Mouse (Mus musculus) intestine, embryonic 14.5 days (tissue): Measurements from ENCODE around the gene Nxph3. TPM values are rescaled to one million over a fixed set of nuclear protein-coding genes. Genes with fewer than 3 reads are reported as not detected.

ENCODE experiments used
- ATAC-seq: fragments of 200-750 bp; cut with Nextera tagmentation; replicated peaks from 2 replicates; pipeline ENCODE4 v1.8.0; 2017; ENCODE audit warnings: low read depth, moderate number of reproducible peaks, moderate TSS enrichment, moderate library complexity; ENCODE audit not compliant: low FRiP score, low TSS enrichment
- DNase-seq: peaks from one replicate; pipeline ENCODE4 v3.0.0-alpha.2; 2018; ENCODE audit warnings: low spot score
- H3K27ac ChIP-seq: fragments of 300-500 bp; sonication (generic); 2 replicates; pipeline ENCODE4 v1.5.1; 2014; ENCODE audit warnings: low read depth, mild to moderate bottlenecking, control low read depth
- H3K27me3 ChIP-seq: fragments of 300-500 bp; sonication (generic); replicated peaks from 2 replicates; pipeline ENCODE4 v1.6.1; 2014; ENCODE audit warnings: low read length, control low read depth; ENCODE audit not compliant: control insufficient read depth, insufficient read depth
- H3K36me3 ChIP-seq: fragments of 300-500 bp; sonication (generic); 2 replicates; pipeline ENCODE4 v1.6.1; 2014; ENCODE audit warnings: low read length, control low read depth; ENCODE audit not compliant: control insufficient read depth, insufficient read depth
- H3K4me1 ChIP-seq: fragments of 300-500 bp; sonication (generic); replicated peaks from 2 replicates; pipeline ENCODE4 v1.6.1; 2014; ENCODE audit warnings: low read length, control low read depth, mixed read lengths; ENCODE audit not compliant: control insufficient read depth, insufficient read depth
- H3K4me2 ChIP-seq: fragments of 300-500 bp; sonication (generic); 2 replicates; pipeline ENCODE4 v1.6.1; 2014; ENCODE audit warnings: low read length
- H3K4me3 ChIP-seq: fragments of 300-500 bp; sonication (generic); 2 replicates; pipeline ENCODE4 v1.5.1; 2014; ENCODE audit warnings: low read depth, low read length, control low read depth, mixed read lengths
- H3K9ac ChIP-seq: fragments of 300-500 bp; sonication (generic); 2 replicates; pipeline ENCODE4 v1.6.1; 2014; ENCODE audit warnings: mild to moderate bottlenecking, low read length
- H3K9me3 ChIP-seq: fragments of 300-500 bp; sonication (generic); 2 replicates; pipeline ENCODE4 v1.6.1; 2016; ENCODE audit warnings: low read length, control low read depth; ENCODE audit not compliant: control insufficient read depth
- WGBS: fragments of 180-500 bp; shearing (Covaris S2); extraction: QIAGEN DNeasy Blood & Tissue Kit; methylation state at CpG from one replicate; pipeline ENCODE4 v1.1.7; 2014; 5-methylcytosine and 5-hydroxymethylcytosine counted together
- polyA plus RNA-seq: library from polyadenylated mRNA; unstranded; fragments of >200 nt; fragmentation: Nextera tagmentation; extraction: Ambion mirVana; gene quantifications from 2 replicates; pipeline ENCODE4 v1.2.1, GENCODE M21; 2014

Nxph3 gene
- polyA plus RNA-seq, 1 experiment from 2014 or later = 0.68 TPM

DNA sequence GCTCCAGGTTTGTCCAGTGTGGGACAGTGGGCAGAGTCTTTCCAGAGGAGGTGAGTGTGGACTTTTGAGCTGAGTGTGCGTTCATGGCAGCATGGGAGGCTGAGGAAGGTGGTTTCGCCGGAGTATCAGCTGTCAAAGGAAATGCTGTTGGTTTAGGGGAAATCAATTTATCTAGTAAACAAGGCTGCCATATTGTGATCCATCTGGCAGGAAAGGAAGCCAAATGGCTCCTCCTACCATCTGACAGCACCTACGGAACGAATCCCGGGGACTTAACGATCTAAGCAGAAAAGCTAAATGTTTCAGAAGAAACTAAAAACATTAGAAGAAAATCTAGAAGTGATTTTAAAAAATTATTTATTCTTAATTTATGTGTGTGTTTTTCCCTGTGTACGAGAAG is 12.9 kb upstream of the Nxph3 start:
- no peaks in the 10 kb centered on the region for H3K9me3 ChIP-seq
- no peak overlapping the region for H3K4me3 ChIP-seq
- no peak for DNase-seq
- WGBS = 86% methylated on average over 8 of the region's 8 CpGs
- H3K4me2 ChIP-seq = no peak overlapping the region
- no peak overlapping the region for H3K27ac ChIP-seq
- no peaks in the 10 kb centered on the region for H3K27me3 ChIP-seq
- H3K9ac ChIP-seq = no peak overlapping the region
- H3K36me3 ChIP-seq = no peaks in the 10 kb centered on the region
- no peak for ATAC-seq
- no peaks in the 10 kb centered on the region for H3K4me1 ChIP-seq

DNA sequence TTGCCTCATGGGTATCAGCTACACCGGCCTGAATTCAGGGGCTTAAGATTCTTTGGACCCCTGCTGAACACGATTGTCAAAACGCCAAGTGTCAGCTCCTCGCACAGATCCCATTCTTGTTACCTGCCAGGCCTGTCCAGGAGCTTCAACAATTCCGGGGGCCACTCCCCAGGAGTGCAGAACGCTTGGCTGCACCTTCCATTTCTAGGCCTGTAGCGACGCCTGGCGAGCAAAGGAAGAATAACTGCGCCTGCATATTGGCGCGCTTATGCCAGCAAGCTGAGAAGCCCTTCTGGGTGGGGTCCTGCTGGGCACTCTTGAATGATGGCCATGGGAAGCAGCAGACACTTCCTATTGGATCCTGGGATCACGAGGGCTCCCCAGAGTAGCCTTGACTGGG is 7.2 kb upstream of the Nxph3 start:
- 2% methylated on average over 13 of the region's 13 CpGs for whole genome bisulfite sequencing
- H3K4me1 ChIP-seq = peaks cover 6% of the 10 kb centered on the region; the same call in 1 of the 2 replicates
- peak overlapping the region; percentile 42 for H3K4me2 ChIP-seq
- no peaks in the 10 kb centered on the region for H3K36me3 ChIP-seq
- no peak overlapping the region for H3K9ac ChIP-seq
- H3K27me3 ChIP-seq = peaks cover 6% of the 10 kb centered on the region; the same call in 1 of the 2 replicates
- peak overlapping the region; percentile 15 for H3K4me3 ChIP-seq
- H3K27ac ChIP-seq = no peak overlapping the region
- DNase-seq (peak; percentile 89), ATAC-seq (peak; percentile 26; the same call in 1 of the 2 replicates)
- H3K9me3 ChIP-seq = no peaks in the 10 kb centered on the region

DNA sequence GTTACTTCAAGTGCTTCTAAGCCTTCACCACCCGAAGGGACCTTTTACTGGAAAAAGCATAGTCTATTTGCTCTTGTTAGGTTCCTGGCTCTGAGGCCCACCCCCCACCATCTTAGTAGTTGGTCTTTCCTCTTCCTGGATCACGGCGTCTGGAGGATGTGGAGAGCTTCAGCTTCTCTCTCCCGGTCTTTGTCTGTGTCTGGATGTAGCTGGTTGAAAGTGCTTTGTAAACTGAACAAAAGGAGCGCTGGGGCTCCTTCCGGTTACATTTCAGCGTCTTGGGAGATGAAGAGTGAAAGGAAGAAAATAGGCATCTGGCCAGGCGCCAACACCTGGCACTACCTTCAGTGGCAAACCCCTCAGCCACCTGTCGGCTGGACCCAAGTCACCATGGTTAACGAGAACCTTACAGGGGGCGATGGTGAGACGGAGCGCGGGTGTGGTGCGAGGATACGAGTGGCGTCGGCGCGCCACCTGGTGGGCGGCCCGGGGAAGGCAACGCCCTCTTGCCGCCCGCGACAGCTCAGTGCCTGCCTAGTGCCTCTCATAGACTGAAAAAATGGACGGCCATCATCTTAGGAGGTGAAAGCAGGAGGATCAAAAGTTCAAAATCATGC is 6.2 kb upstream of the Nxph3 start:
- Histone ChIP-seq H3K36me3 (no peaks in the 10 kb centered on the region), H3K4me3 (peak overlapping the region; percentile 21; the same call in 1 of the 2 replicates), H3K4me2 (peak overlapping the region; percentile 42), H3K9me3 (no peaks in the 10 kb centered on the region), H3K27me3 (peaks cover 11% of the 10 kb centered on the region), H3K9ac (no peak overlapping the region), H3K27ac (no peak overlapping the region), H3K4me1 (peaks cover 8% of the 10 kb centered on the region)
- peak; percentile 93 for DNase-seq
- 6% methylated on average over 27 of the region's 27 CpGs for WGBS
- peak; percentile 70 for ATAC-seq

DNA sequence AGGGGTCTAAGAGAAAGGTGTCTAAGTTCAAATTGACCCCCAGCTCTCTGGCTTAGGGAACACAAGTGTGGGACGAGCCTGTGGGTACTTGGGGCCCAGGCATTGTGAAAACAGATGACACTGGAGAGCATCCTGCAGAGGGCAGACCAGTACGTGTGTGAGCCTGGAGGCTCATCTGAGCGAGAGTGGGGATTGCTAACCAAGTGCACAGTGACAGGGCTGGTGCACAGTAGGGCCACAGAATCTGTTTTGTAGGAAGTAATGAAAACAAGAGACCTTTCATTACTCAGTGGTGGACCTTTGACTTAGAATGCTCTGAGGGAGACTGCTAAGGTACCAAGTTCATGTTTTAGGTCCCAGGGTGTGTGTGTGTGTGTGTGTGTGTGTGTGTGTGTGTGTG is 5.6 kb upstream of the Nxph3 start:
- Histone ChIP-seq H3K4me2 (no peak overlapping the region), H3K9me3 (no peaks in the 10 kb centered on the region), H3K27me3 (peaks cover 17% of the 10 kb centered on the region), H3K4me3 (no peak overlapping the region), H3K27ac (no peak overlapping the region), H3K4me1 (peaks cover 8% of the 10 kb centered on the region), H3K9ac (no peak overlapping the region), H3K36me3 (no peaks in the 10 kb centered on the region)
- no peak for ATAC-seq
- WGBS = 61% methylated on average over 3 of the region's 3 CpGs
- DNase-seq = no peak

DNA sequence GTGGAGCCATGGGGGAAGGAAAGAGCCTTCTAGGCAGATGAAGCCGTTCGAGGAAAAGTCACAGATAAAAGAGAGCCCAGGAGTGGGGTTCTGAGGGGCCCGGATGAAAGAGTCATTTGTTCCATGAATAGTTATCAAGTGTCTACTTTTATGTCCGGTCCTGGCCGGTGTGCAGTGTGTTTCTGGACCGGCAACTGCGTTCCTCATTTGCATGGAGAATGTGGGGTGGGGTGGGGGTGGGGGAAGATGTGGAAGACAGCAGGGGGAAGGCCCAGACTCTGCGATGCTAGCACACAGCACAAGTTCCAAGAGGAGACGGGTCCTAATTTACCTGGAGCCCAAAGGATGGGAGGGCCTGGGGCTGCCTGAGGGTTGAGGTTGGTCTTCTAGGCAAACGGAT is 4.9 kb upstream of the Nxph3 start:
- Histone ChIP-seq H3K4me3 (no peak overlapping the region), H3K4me2 (no peak overlapping the region), H3K4me1 (peaks cover 8% of the 10 kb centered on the region), H3K27ac (no peak overlapping the region), H3K9me3 (no peaks in the 10 kb centered on the region), H3K9ac (no peak overlapping the region), H3K36me3 (no peaks in the 10 kb centered on the region), H3K27me3 (peaks cover 24% of the 10 kb centered on the region)
- DNase-seq = no peak
- WGBS = 69% methylated on average over 10 of the region's 10 CpGs
- ATAC-seq = no peak

DNA sequence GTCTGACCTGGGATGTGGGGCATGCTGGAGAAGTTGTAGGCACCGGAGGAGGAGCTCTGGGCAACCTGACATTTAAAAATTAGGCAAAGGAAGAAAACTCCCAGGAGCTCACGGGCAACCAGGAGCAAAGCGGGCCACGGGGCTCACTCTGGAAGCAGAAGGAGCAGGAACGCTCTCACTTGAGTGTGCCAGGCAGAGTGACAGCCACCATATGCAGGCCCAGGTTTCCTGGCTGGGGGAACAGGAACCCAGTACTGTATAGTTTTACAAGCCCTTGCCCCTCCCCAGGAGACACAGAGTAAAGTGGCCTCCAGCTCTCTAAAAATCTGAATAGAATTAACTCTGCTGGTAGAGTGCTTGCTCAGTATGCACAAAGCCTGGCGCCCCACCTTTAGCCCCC is 2.8 kb upstream of the Nxph3 start:
- Histone ChIP-seq H3K9me3 (no peaks in the 10 kb centered on the region), H3K27me3 (peaks cover 45% of the 10 kb centered on the region), H3K9ac (no peak overlapping the region), H3K4me2 (no peak overlapping the region), H3K36me3 (no peaks in the 10 kb centered on the region), H3K4me3 (no peak overlapping the region), H3K4me1 (peaks cover 14% of the 10 kb centered on the region), H3K27ac (no peak overlapping the region)
- no peak for ATAC-seq
- no peak for DNase-seq
- 51% methylated on average over 6 of the region's 6 CpGs for WGBS

DNA sequence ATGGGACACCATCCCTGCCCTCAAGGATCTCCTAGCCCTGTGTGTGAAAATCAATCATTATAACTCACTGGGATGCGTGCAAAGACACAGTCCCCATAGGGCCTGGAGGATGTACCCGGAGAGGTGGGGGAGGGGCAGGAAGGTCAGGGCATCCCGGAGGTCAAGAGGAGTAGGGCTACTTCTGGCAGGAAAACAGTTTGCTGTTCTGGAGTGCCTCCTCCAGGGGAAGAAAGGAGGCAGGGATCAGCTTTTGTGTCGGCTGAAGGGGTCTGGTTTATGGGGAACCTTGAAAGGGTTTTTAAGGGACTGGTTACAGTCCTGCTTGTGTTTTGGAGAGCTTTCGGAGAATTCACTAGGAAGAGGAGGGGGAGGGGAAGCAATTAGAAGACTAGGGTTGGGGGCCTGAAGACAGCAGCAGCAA is 2.1 kb upstream of the Nxph3 start:
- ATAC-seq = no peak

DNA sequence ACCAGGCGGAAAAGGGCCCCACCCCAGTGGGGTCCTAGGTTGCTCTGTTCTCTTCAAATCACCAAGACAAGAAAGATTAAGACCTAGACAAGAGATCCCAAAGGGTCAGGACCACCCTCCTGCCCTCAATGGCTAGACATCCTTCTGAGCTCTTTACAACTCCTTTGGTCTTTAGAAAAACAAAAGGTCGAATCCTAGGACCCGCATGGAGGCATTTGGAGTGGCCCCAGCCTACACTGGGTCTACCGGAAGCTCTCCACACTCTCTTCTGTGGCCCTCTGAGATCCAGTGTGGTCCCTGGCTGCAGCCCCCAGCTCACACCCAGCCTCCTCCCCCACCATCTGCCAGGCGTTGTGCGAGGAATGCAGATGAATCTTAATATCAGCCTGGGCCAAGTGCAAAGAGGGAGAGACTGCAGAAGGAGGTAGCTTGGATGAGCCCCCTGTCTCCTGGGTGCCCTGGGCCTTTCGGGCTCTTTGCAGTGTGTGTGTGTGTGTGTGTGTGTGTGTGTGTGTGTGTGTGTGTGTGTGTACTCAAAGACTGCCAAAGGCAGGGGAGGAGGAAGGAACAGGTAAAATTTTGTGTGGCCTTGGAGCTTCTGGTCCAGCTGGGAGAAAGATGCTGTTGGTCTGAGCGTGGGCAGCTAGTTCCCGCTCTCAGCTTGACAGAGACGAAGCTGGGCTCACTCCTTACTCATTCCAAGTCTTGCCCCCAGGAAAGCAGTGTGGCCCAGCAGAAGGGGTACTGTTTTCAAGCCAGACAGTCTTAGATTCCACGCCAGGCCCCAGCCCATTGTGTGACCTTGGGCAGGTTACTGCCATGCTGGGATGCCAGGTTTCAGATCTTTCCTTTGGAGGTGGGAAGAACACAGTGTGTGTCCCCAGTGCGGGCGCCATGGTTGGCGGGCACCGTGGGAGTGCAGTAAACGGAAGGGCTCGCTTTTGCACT is 1.3 kb upstream of the Nxph3 start:
- 44% methylated on average over 17 of the region's 17 CpGs for WGBS
- ATAC-seq = no peak
- Histone ChIP-seq H3K9me3 (no peaks in the 10 kb centered on the region), H3K36me3 (no peaks in the 10 kb centered on the region), H3K27ac (no peak overlapping the region), H3K27me3 (peaks cover 55% of the 10 kb centered on the region), H3K9ac (no peak overlapping the region), H3K4me2 (no peak overlapping the region), H3K4me1 (peaks cover 12% of the 10 kb centered on the region), H3K4me3 (no peak overlapping the region)
- DNase-seq = no peak

More for the DNA sequence above, 2.1 kb upstream of the Nxph3 start:
- Histone ChIP-seq H3K9ac (no peak overlapping the region), H3K27ac (no peak overlapping the region), H3K4me2 (no peak overlapping the region), H3K27me3 (peaks cover 48% of the 10 kb centered on the region), H3K9me3 (no peaks in the 10 kb centered on the region), H3K4me3 (no peak overlapping the region), H3K36me3 (no peaks in the 10 kb centered on the region), H3K4me1 (peaks cover 12% of the 10 kb centered on the region)
- WGBS = 9% methylated on average over 5 of the region's 5 CpGs
- no peak for DNase-seq
